Mouse (Mus musculus) liver, adult (tissue): ENCODE measurements around the gene Olfr596.
"Not testable (repeated sequence)": the region's sequence is repeated elsewhere in the genome, so short reads cannot be mapped to it uniquely, and the experiment has no call there.

Experiments
- GATA4 ChIP-seq: IDR thresholded peaks from 2 replicates; pipeline ENCODE4 v1.6.1; 2014; ENCODE audit warnings: mild to moderate bottlenecking, low read length; ENCODE audit not compliant: insufficient replicate concordance

Gene Olfr596

GRCm38 (mm10) chr7:103305348-103305747 lies at the start of gene Olfr596:
TSS of gene Olfr596 (plus strand) at chr7:103305648.
- TF ChIP-seq GATA4 = not testable (repeated sequence)

- not testable (repeated sequence) for TF ChIP-seq GATA4
Measured at GRCm38 (mm10) chr7:103316015-103316414, 10.6 kb downstream of the Olfr596 start, which contains the start of gene Olfr597. TSS of gene Olfr597 (plus strand) at chr7:103316315.

- TF ChIP-seq GATA4 = no peak
Measured at GRCm38 (mm10) chr7:103323268-103323667, 17.8 kb downstream of the Olfr596 start, which contains the start of gene Olfr598. TSS of gene Olfr598 (plus strand) at chr7:103323568.

- no peak for TF ChIP-seq GATA4
Measured at GRCm38 (mm10) chr7:103335617-103336016, 30.2 kb downstream of the Olfr596 start, which contains the start of gene Olfr599. TSS of gene Olfr599 (plus strand) at chr7:103335917.

GRCm38 (mm10) chr7:103349569-103349968 lies 44.1 kb downstream of the Olfr596 start, which contains the start of gene Olfr600:
TSS of gene Olfr600 (minus strand) at chr7:103349669.
- TF ChIP-seq GATA4 = no peak
